ENCODE assay signal across 18 mouse cellular contexts in genomic region chr10:47708780-47709179, GRCm38 (mm10).
DNase-seq lines count a peak whose midpoint lies in the region; ATAC-seq lines count a peak whose summit lies in the region.
"Had no signal": no experiment of that assay in that cellular context is flagged by ENCODE, and none has a peak within 500 bp of the region (broad histone marks: within the 10 kb centered on the region; RNA-seq: fewer than 3 reads in every experiment).

No protein-coding gene starts in this region.

- peak; percentile 97 for ATAC-seq in cerebellum, adult (ENCODE audit: insufficient number of reproducible peaks, low FRiP score, low TSS enrichment)
- ATAC-seq: activated CD4-positive, CD25-positive, alpha-beta regulatory T cell, adult 4 months had no signal

- DNase-seq in cerebellum, postnatal 4 days (ENCODE audit: low spot score in 2 of 2): no peak
- DNase-seq in right cerebral cortex, adult 2 months (ENCODE audit: low spot score in 2 of 2): peak; percentile 2 to 8
- no peak for DNase-seq in right cerebral cortex, postnatal 14 days
- DNase-seq in cerebellum, postnatal 10 days: peak; percentile 4 to 10
- no peak for DNase-seq in thymus, postnatal 0 days (ENCODE audit: low spot score)
- no peak for DNase-seq in kidney, adult 8-10 months
- DNase-seq: adrenal gland, postnatal 10 days; embryo, embryonic 11 days; gastrocnemius, postnatal 25 days; heart, adult 18-20 months; heart, postnatal 14 days; kidney, adult 11 months; kidney, postnatal 4 days; lung, postnatal 4 days; midbrain, embryonic 14.5 days; thymus, postnatal 36 days had no signal

Comparison
In these comparisons a context has a peak if more than half of its experiments do, and no peak if none do; other contexts are left out.
1. DNase-seq: peak in right cerebral cortex, adult 2 months (2 of 2) and cerebellum, postnatal 10 days (2 of 2); none in cerebellum, postnatal 4 days (0 of 2), right cerebral cortex, postnatal 14 days (single experiment), thymus, postnatal 0 days (single experiment) and kidney, adult 8-10 months (0 of 2).